Mouse (Mus musculus) ovary, postnatal 10 days (tissue): ENCODE measurements around the gene Pth2.
"Not testable (repeated sequence)": the region's sequence is repeated elsewhere in the genome, so short reads cannot be mapped to it uniquely, and the experiment has no call there.

Source experiments
- DNase-seq: peaks from one replicate; pipeline ENCODE4 v3.0.0; 2022; ENCODE audit warnings: low spot score

Gene Pth2

GRCm38 (mm10) chr7:45180896-45181477, at the start of gene Pth2:
TSS of gene Pth2 (plus strand) at chr7:45180995.
- DNase-seq = no peak

DNA sequence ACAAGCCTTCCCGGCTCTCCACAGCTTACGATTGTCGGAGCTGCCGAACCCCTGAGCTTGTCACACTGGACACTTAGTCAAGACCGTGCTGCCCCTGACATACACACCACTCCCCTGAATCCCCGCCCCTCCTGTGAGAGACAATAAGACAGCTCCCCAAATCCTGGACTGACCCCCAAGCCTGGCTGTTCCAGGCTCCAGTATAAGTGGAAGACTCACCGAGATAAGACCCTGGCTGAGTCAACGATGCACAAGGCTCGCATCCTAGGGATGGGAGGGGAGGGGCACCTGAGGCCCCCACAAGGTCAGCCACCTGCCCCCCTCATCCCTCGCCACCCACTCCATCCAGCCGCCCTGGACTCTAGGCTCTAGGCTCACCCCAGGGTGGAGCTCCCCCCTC, 48.9 kb upstream of the Pth2 start:
- DNase-seq = no peak

GRCm38 (mm10) chr7:45133446-45134159, 47.2 kb upstream of the Pth2 start:
- DNase-seq = no peak

DNA sequence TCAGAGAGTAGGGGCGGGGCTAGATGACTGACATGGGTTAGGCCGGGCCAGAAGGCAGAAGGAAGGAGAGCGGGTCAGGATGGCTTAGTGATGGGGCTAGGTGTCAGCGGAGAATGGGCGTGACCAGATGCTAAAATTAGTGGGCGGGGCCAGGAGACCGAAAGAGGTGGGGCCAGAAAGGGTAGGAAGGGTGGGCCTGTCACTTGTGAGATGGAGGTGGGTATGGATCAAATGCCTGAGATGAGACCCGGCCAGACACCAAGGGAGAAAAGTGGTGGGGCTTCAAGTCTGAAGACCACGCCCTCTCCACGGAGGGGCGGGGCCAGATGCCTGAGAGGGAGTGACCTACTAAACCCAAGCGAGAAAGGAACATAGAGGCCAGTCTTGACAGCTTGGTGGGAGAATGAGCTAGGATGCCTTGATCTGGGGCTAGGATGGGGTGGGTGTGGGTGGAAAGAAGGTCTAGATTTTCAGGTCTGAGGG, 46.2 kb upstream of the Pth2 start:
- no peak for DNase-seq

DNA sequence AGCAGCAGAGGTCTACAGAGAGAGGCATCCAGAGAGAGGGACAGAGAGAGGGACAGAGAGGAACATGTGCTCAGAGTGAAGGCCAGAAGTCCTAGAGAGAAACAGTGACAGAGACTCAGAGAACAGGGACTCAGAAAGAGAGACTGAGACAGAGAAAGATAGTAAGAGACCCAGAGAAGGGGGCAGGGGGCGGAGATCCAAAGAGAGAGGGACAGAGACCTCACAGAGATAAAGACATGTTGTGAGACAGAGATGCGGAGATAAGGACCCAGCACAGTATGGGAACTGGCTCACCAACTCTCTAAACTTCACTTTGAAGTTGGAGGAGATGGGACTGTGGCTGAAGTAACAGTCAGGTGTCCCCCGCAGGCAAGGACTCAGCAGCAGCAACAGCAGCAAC, 45.4 kb upstream of the Pth2 start:
- DNase-seq = no peak

DNA sequence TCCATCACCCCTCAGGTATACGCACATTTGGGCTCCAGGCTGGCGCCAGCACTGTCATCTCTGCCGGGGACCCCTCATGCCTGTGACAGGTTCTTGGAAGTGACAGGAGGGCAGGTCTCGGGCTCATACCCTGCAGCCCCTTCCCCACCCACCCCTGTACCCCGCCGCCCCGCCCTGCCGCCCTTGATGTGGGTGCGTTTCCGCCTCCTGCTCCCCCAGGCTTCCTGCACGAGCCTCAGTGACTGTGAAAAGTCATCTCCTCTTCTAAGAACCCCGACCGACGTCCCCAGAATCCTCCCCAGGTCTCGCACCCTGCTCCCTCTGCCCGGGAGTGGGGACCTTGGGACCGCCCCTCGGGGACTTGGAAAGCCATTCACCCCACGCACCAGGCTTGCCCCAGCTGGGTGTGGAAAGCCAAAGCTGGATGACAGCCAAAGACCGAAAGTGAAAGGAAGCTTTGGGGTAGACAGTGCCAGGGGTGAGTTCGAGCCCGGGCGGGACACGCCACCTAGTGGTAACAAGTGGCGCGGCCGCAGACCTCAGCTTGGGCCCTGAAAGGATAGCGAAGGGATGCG, 44.7 kb upstream of the Pth2 start, which contains the start of the genes Gm45713 and Flt3l:
Gene Gm45713, minus strand, starts transcription at position 239 of the 575 bp plus-strand sequence.
Gene Flt3l, minus strand, starts transcription at position 440 of the 575 bp plus-strand sequence.
- peak; percentile 93 for DNase-seq

GRCm38 (mm10) chr7:45137171-45138006, 43.4 kb upstream of the Pth2 start:
- no peak for DNase-seq

DNA sequence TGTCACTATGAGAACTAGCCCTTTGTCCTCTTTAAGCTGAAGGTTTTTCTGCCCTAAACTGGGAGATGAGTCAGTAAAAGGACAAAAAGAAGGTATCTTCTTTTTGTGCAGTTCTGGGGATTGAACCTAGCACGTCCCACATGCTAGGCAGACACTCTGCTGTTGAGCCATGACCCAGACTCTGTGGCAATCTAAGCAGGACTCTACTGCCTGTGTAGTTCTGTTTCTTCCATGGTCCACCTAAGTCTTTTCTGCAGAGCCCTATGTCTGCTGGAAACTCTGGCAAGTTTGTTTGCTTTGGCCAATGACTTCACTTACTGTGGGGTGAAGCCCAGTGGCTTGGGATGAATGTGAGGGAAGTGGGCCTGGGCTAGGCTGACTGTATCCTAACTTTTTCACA, 42.4 kb upstream of the Pth2 start:
- DNase-seq = no peak

DNA sequence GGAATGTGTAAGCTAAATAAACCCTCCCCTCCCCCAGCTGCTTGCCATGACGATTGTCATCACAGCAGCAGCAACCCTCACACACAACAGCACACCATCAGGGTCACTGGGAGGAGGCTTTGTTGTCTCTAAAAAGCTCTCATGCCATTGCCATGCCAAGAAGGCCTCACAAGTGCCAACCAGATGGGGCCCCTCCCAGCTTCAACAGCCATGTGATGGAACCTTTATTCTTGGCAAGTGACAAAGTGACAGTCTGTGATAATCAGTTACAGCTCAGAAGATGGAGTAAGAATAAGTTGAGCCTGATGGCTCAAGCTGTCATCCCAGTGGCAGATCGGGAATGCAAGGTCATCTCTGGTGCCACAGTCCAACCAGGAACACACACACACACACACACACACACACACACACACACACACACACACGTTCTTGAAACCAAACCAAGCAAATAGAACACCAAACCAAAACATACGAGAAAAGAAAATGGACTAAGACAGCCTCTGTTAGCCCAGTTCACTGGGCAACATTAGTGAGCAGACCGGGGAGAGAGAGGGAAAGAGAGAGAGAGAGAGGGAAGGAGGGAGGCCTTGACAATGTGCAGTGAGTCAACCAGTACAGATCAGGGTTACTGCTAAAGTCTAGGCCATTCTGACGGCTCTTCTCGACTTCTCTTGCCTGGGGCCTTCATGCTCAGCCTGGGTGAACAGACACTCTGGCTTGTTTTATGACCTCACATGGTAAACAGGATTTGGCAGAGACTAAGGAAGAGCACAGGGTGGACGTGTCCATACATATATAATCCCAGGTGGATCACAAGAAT, 40.7 kb upstream of the Pth2 start:
- DNase-seq = no peak

- DNase-seq = no peak
These were observed 39.5 kb upstream of the Pth2 start for GRCm38 (mm10) chr7:45141319-45141718.

- DNase-seq = no peak
These were observed 38.9 kb upstream of the Pth2 start for GRCm38 (mm10) chr7:45141914-45142313.

DNA sequence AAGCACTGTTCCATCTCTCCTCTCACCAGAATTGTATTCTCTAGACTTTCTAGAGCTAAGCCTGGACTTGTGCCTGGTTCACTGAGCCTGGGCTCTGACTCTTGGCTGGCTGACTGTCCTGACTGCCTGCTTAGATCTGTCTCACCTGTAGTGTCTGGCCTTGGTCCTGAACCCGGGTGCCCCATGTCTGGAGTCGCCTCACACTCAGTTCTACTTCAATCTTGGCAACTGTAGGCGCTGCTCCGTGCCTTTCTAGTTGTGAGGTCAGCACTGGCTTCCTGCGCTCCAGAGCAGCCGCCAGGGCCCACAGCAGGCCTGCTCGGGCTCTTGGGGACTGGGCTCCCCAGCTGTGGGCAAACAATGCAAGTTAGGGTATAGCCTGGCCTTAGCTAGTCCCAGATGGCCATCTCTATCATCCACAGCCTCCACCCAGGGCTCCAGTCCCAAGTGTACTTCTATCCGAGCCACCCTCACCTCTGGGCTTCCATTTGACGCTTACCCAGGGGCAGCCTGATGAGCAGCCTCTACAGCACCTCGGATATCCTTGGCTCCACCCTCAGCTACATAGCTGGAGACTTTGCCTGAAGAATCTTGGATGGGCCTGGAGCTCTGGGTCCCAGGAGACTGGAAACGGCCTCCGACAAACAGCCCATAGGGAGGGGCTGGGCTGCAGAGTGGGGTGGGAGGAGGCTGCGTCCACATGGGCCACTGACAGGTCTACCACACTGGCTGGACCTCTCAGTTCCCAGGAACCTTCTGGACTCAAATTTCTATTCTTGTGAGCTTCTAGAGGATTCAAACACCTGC, 36.2 kb upstream of the Pth2 start:
- DNase-seq = no peak

DNA sequence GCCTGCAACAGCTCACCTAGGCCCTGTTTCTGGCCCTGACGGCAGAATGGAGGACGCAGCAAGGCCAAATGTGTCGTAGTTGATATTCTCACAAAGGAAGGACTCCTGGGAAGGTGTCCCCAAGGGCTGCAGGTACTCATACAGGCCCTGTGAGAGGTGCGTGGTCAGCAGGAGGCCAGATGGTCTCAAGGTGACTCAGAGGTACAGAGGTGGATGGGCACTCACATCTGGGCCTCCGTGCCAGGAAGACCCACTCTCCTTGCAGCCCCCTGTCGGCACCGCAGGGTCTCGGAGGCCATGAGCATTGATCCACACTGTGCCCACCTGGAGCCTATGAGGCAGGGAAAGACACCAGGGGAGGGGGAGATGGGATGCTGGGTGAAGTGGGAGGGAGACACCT, 35.3 kb upstream of the Pth2 start:
- DNase-seq = no peak

- DNase-seq = no peak
These were observed 33.5 kb upstream of the Pth2 start for GRCm38 (mm10) chr7:45147267-45147666.

DNA sequence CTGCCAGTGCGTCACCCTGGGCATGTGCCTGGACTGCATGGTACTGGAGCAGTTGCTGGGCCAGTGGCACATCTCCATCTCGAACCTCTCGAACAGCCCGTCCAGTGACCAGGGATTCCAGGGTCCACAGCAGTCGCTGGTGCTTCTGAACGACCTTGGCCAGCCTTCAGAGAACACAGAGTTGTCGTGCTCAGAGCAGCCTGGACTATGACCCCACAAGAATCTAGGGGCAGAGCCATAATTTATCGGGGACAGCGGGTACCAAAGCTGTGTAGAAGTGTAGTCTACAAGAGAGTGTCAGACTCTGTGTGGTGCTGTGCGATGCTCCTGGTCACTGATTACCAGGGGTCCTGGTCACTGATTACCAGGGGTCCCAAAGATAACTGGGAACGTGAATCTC, 32.9 kb upstream of the Pth2 start:
- DNase-seq = no peak

DNA sequence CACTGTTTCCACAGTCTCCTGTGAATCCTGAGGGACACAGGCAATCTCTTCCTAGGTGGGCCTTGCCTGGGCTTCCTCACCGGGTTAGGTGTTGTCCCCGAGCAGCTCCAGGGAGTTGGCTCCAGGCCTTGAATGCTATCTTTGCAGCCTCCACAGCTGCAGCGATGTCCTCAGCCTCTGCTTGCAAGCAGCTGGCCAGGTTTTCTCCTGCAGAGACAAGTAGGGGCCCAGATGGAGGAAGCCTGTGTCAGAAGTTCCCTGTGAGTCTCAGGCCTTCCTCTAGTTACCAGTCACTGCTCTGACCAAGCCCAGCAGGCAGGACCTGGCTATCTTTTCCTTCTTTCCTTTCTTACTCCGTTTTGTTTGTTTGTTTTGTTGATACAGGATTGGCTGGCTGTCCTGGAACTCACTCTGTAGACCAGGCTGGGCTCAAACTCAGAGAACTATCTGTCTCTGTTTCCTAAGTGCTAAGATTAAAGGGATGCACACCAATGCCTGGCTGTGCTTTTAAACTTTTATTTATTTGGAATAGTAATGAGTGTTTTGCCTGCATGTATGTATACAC, 32.2 kb upstream of the Pth2 start:
- DNase-seq = no peak

DNA sequence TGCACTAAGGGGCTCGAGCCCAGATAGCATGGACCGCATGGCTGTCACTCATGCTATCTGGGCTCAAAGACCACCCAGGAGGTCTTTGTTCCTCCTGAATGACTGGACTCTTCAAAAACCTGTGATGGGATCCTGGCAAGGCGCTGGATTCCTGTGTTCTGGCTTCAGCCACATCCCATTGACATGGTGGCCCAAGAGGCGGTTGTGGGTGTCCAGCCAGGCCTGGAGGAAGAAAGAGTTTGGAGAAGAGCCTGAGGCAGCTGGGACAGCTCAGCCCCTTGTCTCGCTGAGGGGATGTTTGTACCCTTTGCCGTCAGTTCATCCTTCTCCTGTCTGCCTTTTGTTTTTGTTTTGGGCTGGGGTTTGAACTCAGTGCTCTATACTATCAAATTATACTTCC, 31.2 kb upstream of the Pth2 start:
- no peak for DNase-seq

DNA sequence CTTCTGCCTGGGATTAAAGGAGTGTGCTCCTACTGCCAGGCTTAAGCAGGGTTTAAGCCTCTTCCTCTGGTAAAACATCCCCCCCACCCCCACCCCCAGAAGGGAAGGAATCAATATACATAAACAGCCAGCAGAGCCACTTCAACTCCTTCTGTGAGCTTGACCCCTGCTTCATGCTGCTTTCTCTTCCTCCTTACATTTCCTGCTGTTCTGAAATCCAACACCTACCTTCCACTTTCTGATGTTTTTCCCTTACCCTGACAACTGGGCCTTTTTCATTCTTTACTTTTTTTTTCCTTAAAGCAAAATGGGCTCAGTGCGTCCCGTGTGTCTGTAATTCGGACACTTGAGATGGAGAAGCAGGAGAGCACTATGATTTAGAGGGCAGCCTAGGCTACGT, 30.5 kb upstream of the Pth2 start:
- DNase-seq = no peak

GRCm38 (mm10) chr7:45151303-45151702, 29.5 kb upstream of the Pth2 start:
- DNase-seq = peak; percentile 33

DNA sequence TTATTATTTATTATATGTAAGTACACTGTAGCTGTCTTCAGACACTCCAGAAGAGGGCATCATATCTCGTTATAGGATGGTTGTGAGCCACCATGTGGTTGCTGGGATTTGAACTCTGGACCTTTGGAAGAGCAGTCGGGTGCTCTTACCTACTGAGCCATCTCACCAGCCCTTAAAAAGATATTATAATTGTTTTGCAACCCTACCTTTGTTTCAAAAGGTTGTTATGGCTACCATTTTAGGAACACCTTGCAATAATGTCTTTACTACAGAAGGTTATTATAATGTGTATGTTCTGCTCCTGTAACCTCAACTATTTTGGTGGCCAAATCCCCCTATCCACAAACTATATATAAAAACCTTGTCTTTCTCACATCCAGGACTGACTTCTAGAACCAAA, 27.7 kb upstream of the Pth2 start:
- DNase-seq = not testable (repeated sequence)
